ENCODE assay signal across 18 mouse cellular contexts in the genomic region with DNA sequence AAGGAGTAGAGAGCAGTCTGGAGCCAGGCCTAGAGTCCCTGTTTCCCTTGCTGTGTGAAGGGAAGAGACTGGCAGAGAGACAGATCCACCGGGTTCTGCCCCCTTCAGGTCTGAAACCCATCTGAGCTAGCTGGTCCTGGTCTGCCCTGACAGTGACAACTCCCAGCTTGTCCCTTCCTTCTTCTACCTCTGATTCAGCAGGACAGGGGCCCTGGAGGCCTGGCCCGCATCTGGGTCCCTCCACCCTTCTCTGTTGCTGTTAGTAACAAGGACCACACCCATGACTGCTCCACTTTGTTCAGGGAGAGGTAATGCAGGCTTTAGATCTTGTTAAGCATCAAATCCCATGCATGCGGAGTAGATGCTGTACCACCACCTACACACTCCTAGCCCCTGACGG. TPM values are rescaled to one million over a fixed set of nuclear protein-coding genes. Genes with fewer than 3 reads are reported as not detected.
DNase-seq lines count a peak whose midpoint lies in the region; ATAC-seq and TF ChIP-seq lines count a peak whose summit lies in the region.
"Had no signal": no experiment of that assay in that cellular context is flagged by ENCODE, and none has a peak within 500 bp of the region (broad histone marks: within the 10 kb centered on the region; RNA-seq: fewer than 3 reads in every experiment).

No protein-coding gene starts in this region.

- no peak overlapping the region for H3K4me3 ChIP-seq in heart, embryonic 13.5 days
- H3K4me3 ChIP-seq in midbrain, embryonic 12.5 days, result no peak overlapping the region
- no peak overlapping the region for H3K4me3 ChIP-seq in midbrain, embryonic 15.5 days
- H3K4me3 ChIP-seq in liver, embryonic 14.5 days (ENCODE audit: insufficient read depth in 1 of 2, low read depth in 2 of 2, low read length in 2 of 2), result no peak overlapping the region
- H3K4me3 ChIP-seq: forebrain, embryonic 10.5 days; heart, adult 2 months; neural tube, embryonic 13.5 days had no signal

- ATAC-seq in heart, embryonic 13.5 days (ENCODE audit: extremely low read depth, insufficient number of reproducible peaks, low FRiP score, low TSS enrichment), result no peak
- no peak for ATAC-seq in midbrain, embryonic 12.5 days (ENCODE audit: low FRiP score, low read depth)
- ATAC-seq in midbrain, embryonic 15.5 days (replicated peaks), result no peak
- peak; percentile 36 for ATAC-seq in liver, embryonic 14.5 days (ENCODE audit: insufficient read depth)
- ATAC-seq: inflammation-experienced regulatory T-cells, adult 6 months had no signal

- no peaks in the 10 kb centered on the region for H3K9me3 ChIP-seq in heart, embryonic 13.5 days
- no peaks in the 10 kb centered on the region for H3K9me3 ChIP-seq in midbrain, embryonic 12.5 days
- H3K9me3 ChIP-seq in midbrain, embryonic 15.5 days, result no peaks in the 10 kb centered on the region
- no peaks in the 10 kb centered on the region for H3K9me3 ChIP-seq in liver, embryonic 14.5 days (ENCODE audit: control insufficient read depth, low read length)
- H3K9me3 ChIP-seq: forebrain, embryonic 10.5 days; neural tube, embryonic 13.5 days had no signal

- no peak for TF ChIP-seq EP300 in liver, embryonic 14.5 days (IDR thresholded peaks at IDR 0.05; ENCODE audit: low read depth)

- no peak for DNase-seq in heart, postnatal 25 days (ENCODE audit: low spot score)
- peak; percentile 35 for DNase-seq in brain, adult 2 months (ENCODE audit: low read depth, low spot score)
- no peak for DNase-seq in liver, embryonic 14.5 days (ENCODE audit: low read depth in 3 of 3, low spot score in 3 of 3)
- DNase-seq in kidney, postnatal 25 days, result no peak
- no peak for DNase-seq in layer of hippocampus, adult 18-20 months (ENCODE audit: low spot score in 2 of 2)
- DNase-seq: cerebellum, adult 9-11 months; lung, postnatal 14 days; thymus, postnatal 14 days had no signal

- no peak overlapping the region for H3K4me2 ChIP-seq in heart, embryonic 13.5 days
- H3K4me2 ChIP-seq in midbrain, embryonic 12.5 days (replicated peaks), result no peak overlapping the region
- H3K4me2 ChIP-seq in midbrain, embryonic 15.5 days, result no peak overlapping the region
- H3K4me2 ChIP-seq in liver, embryonic 14.5 days (ENCODE audit: low read depth), result peak overlapping the region; percentile 9
- H3K4me2 ChIP-seq: midbrain, embryonic 11.5 days had no signal

- intact Hi-C loops in heart, postnatal 25 days (cut with DNase I), result no loop called here

- H3K36me3 ChIP-seq in heart, embryonic 13.5 days, result peaks cover 54% of the 10 kb centered on the region
- peaks cover 30% of the 10 kb centered on the region for H3K36me3 ChIP-seq in midbrain, embryonic 12.5 days
- H3K36me3 ChIP-seq in midbrain, embryonic 15.5 days (replicated peaks), result peaks cover 5% of the 10 kb centered on the region; the same call in 1 of the 2 replicates
- peaks cover 5% of the 10 kb centered on the region for H3K36me3 ChIP-seq in liver, embryonic 14.5 days (replicated peaks; ENCODE audit: control insufficient read depth, insufficient read depth, low read depth)

- H3K9ac ChIP-seq in heart, embryonic 13.5 days, result peak overlapping the region; percentile 30; the same call in 1 of the 2 replicates
- H3K9ac ChIP-seq in midbrain, embryonic 12.5 days (replicated peaks), result 0 out of 2 replicates have a peak overlapping the region, but pooled peaks have one; percentile 28
- no peak overlapping the region for H3K9ac ChIP-seq in midbrain, embryonic 15.5 days
- no peak overlapping the region for H3K9ac ChIP-seq in liver, embryonic 14.5 days (replicated peaks)
- H3K9ac ChIP-seq: neural tube, embryonic 13.5 days had no signal

- 59% methylated on average over 4 of the region's 4 CpGs for WGBS in heart, embryonic 13.5 days
- WGBS in midbrain, embryonic 12.5 days, result 73% methylated on average over 4 of the region's 4 CpGs
- WGBS in midbrain, embryonic 15.5 days, result 82% methylated on average over 4 of the region's 4 CpGs
- WGBS in liver, embryonic 14.5 days (ENCODE audit: insufficient replicate concordance), result 61% methylated on average over 4 of the region's 4 CpGs

- TF ChIP-seq CTCF in liver, embryonic 14.5 days (IDR thresholded peaks at IDR 0.05; ENCODE audit: low read depth), result 0 out of 2 replicates have a peak, but pooled peaks have one; percentile 17

- no peak overlapping the region for H3K27ac ChIP-seq in heart, embryonic 13.5 days (replicated peaks)
- H3K27ac ChIP-seq in midbrain, embryonic 12.5 days (replicated peaks), result no peak overlapping the region
- H3K27ac ChIP-seq in midbrain, embryonic 15.5 days, result no peak overlapping the region
- no peak overlapping the region for H3K27ac ChIP-seq in liver, embryonic 14.5 days
- H3K27ac ChIP-seq: forebrain, embryonic 10.5 days; heart, adult 2 months; neural tube, embryonic 13.5 days had no signal

- no peaks in the 10 kb centered on the region for H3K27me3 ChIP-seq in heart, embryonic 13.5 days (replicated peaks)
- 0 out of 2 replicates have a peak, but pooled peaks cover 4% of the 10 kb centered on the region for H3K27me3 ChIP-seq in midbrain, embryonic 12.5 days
- H3K27me3 ChIP-seq in midbrain, embryonic 15.5 days (replicated peaks), result no peaks in the 10 kb centered on the region
- peaks cover 7% of the 10 kb centered on the region for H3K27me3 ChIP-seq in liver, embryonic 14.5 days (ENCODE audit: control insufficient read depth, insufficient read depth, low read length)
- H3K27me3 ChIP-seq: neural tube, embryonic 13.5 days had no signal

- peaks cover 42% of the 10 kb centered on the region for H3K4me1 ChIP-seq in heart, embryonic 13.5 days
- H3K4me1 ChIP-seq in midbrain, embryonic 12.5 days, result peaks cover 13% of the 10 kb centered on the region
- H3K4me1 ChIP-seq in midbrain, embryonic 15.5 days, result peaks cover 24% of the 10 kb centered on the region
- H3K4me1 ChIP-seq in liver, embryonic 14.5 days (replicated peaks; ENCODE audit: control insufficient read depth in 2 of 2, insufficient read depth in 2 of 2, low read length in 1 of 2), result peaks cover 14 to 28% of the 10 kb centered on the region in 2 experiments

RNA-seq across cellular contexts. Expression of gene Snx21, which starts 2.8 kb away (rescaled TPM):
- 26.7 and 31.8 TPM in 2 replicates for polyA plus RNA-seq in heart, embryonic 13.5 days (2015; fragmentation: Nextera tagmentation; extraction: Ambion mirVana)
- 10 to 100 TPM; 24.7 to 27.5 TPM for total RNA-seq in heart, postnatal 25 days (2021)
- 14.4 and 18.3 TPM in 2 replicates for polyA plus RNA-seq in midbrain, embryonic 12.5 days (2016; fragmentation: Nextera tagmentation; extraction: Ambion mirVana)
- 34.8 and 40.6 TPM in 2 replicates for polyA plus RNA-seq in midbrain, embryonic 15.5 days (2015; fragmentation: Nextera tagmentation; extraction: Ambion mirVana)
- polyA plus RNA-seq in liver, embryonic 14.5 days (2012; rRNA removed), result 2.3 TPM in 2 replicates
- 2.9 and 4.4 TPM in 2 replicates for polyA plus RNA-seq in liver, embryonic 14.5 days (2014; fragmentation: Nextera tagmentation; extraction: Ambion mirVana)
- 10 to 100 TPM; 39.7 to 41.8 TPM for total RNA-seq in layer of hippocampus, adult 18-20 months (2021)

RNA-seq across cellular contexts. Expression of gene Tnnc2, which starts 8.6 kb away (rescaled TPM):
- polyA plus RNA-seq in heart, embryonic 13.5 days (2015; fragmentation: Nextera tagmentation; extraction: Ambion mirVana), result 1.0 and 3.8 TPM in 2 replicates
- not detected for total RNA-seq in heart, postnatal 25 days (2021)
- polyA plus RNA-seq in midbrain, embryonic 12.5 days (2016; fragmentation: Nextera tagmentation; extraction: Ambion mirVana), result 0.52 and 0.77 TPM in 2 replicates
- not detected in 2 replicates for polyA plus RNA-seq in midbrain, embryonic 15.5 days (2015; fragmentation: Nextera tagmentation; extraction: Ambion mirVana)
- polyA plus RNA-seq in liver, embryonic 14.5 days (2012; rRNA removed), result 0.15 and 0.32 TPM in 2 replicates
- 0.44 TPM in 1 of 2 replicates, not detected in the other for polyA plus RNA-seq in liver, embryonic 14.5 days (2014; fragmentation: Nextera tagmentation; extraction: Ambion mirVana)
- not detected for total RNA-seq in layer of hippocampus, adult 18-20 months (2021)
- total RNA-seq: layer of hippocampus, postnatal 25 days had no signal
- polyA plus RNA-seq: forebrain, embryonic 10.5 days; heart, adult 2 months; inflammation-experienced regulatory T-cells, adult 6 months; midbrain, embryonic 11.5 days; small intestine, adult 2 months had no signal

RNA-seq across cellular contexts. Expression of gene Acot8, which starts 16.3 kb away (rescaled TPM):
- polyA plus RNA-seq in heart, embryonic 13.5 days (2015; fragmentation: Nextera tagmentation; extraction: Ambion mirVana), result 12.0 and 18.0 TPM in 2 replicates
- 10 to 100 TPM; 10.7 to 12.2 TPM for total RNA-seq in heart, postnatal 25 days (2021)
- 13.4 and 16.5 TPM in 2 replicates for polyA plus RNA-seq in midbrain, embryonic 12.5 days (2016; fragmentation: Nextera tagmentation; extraction: Ambion mirVana)
- polyA plus RNA-seq in midbrain, embryonic 15.5 days (2015; fragmentation: Nextera tagmentation; extraction: Ambion mirVana), result 20.0 and 20.2 TPM in 2 replicates
- polyA plus RNA-seq in liver, embryonic 14.5 days (2012; rRNA removed), result 20.6 and 22.1 TPM in 2 replicates
- 13.5 and 14.7 TPM in 2 replicates for polyA plus RNA-seq in liver, embryonic 14.5 days (2014; fragmentation: Nextera tagmentation; extraction: Ambion mirVana)
- 10 to 100 TPM; 25.6 to 27.0 TPM for total RNA-seq in layer of hippocampus, adult 18-20 months (2021)

RNA-seq across cellular contexts. Expression of gene Zswim3, which starts 16.5 kb away (rescaled TPM):
- polyA plus RNA-seq in heart, embryonic 13.5 days (2015; fragmentation: Nextera tagmentation; extraction: Ambion mirVana), result 5.0 and 5.4 TPM in 2 replicates
- total RNA-seq in heart, postnatal 25 days (2021), result 1 to 10 TPM; 2.5 to 3.1 TPM
- 10.8 and 12.1 TPM in 2 replicates for polyA plus RNA-seq in midbrain, embryonic 12.5 days (2016; fragmentation: Nextera tagmentation; extraction: Ambion mirVana)
- polyA plus RNA-seq in midbrain, embryonic 15.5 days (2015; fragmentation: Nextera tagmentation; extraction: Ambion mirVana), result 17.8 and 18.4 TPM in 2 replicates
- polyA plus RNA-seq in liver, embryonic 14.5 days (2012; rRNA removed), result 2.2 and 2.4 TPM in 2 replicates
- 3.7 and 4.5 TPM in 2 replicates for polyA plus RNA-seq in liver, embryonic 14.5 days (2014; fragmentation: Nextera tagmentation; extraction: Ambion mirVana)
- total RNA-seq in layer of hippocampus, adult 18-20 months (2021), result 1 to 10 TPM; 9.1 to 9.3 TPM

RNA-seq across cellular contexts. Expression of gene Ube2c, which starts 18.7 kb away (rescaled TPM):
- polyA plus RNA-seq in heart, embryonic 13.5 days (2015; fragmentation: Nextera tagmentation; extraction: Ambion mirVana), result 434 and 464 TPM in 2 replicates
- total RNA-seq in heart, postnatal 25 days (2021), result 1 to 10 TPM; 2.4 to 2.9 TPM
- 438 and 455 TPM in 2 replicates for polyA plus RNA-seq in midbrain, embryonic 12.5 days (2016; fragmentation: Nextera tagmentation; extraction: Ambion mirVana)
- polyA plus RNA-seq in midbrain, embryonic 15.5 days (2015; fragmentation: Nextera tagmentation; extraction: Ambion mirVana), result 56.6 and 64.4 TPM in 2 replicates
- 459 and 465 TPM in 2 replicates for polyA plus RNA-seq in liver, embryonic 14.5 days (2012; rRNA removed)
- 533 and 562 TPM in 2 replicates for polyA plus RNA-seq in liver, embryonic 14.5 days (2014; fragmentation: Nextera tagmentation; extraction: Ambion mirVana)
- under 1 TPM in 1 of 2 experiments, not detected in 1; 0.38 TPM for total RNA-seq in layer of hippocampus, adult 18-20 months (2021)

Comparison
In these comparisons a context has a peak if more than half of its experiments do, and no peak if none do; other contexts are left out.
1. H3K9ac ChIP-seq: peak in heart, embryonic 13.5 days (single experiment) and midbrain, embryonic 12.5 days (single experiment); none in midbrain, embryonic 15.5 days (single experiment) and liver, embryonic 14.5 days (single experiment).